Mouse (Mus musculus) testis, adult 2 months (tissue): Measurements from ENCODE around the gene Prdm2.

ENCODE experiments used
- CTCF ChIP-seq: fragments of 200-500 bp; IDR thresholded peaks from 2 replicates; pipeline ENCODE4 v1.5.1; 2012; ENCODE audit warnings: low read depth, mild to moderate bottlenecking, inconsistent platforms, low read length, moderate library complexity; ENCODE audit not compliant: control insufficient read depth, insufficient read depth, insufficient replicate concordance
- POLR2A ChIP-seq: fragments of 200-500 bp; IDR thresholded peaks from 2 replicates; pipeline ENCODE4 v1.6.1; 2012; ENCODE audit warnings: low read depth, mild to moderate bottlenecking, inconsistent platforms, low read length, moderate library complexity; ENCODE audit not compliant: control insufficient read depth

DNA sequence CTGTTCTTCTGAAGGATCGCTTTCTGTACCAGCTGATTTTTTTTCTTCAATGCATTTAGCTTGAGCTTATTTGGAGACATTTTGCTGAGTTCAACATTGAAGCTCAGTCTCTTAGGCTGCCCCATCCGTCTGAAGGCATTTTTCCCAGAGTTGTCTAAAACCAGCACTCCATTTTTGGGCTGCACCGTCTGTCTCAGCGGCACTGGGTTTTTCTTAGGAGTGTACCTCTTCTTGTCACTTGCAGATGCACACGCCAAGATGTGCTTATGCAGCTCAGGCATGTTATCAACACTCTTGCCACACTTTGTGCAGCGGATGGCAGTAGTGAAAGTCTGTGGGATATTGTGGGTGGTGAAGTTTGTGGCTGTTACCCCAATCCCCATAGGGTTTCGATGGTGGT, 80.4 kb downstream of the Prdm2 start:
- TF ChIP-seq CTCF: no peak
- TF ChIP-seq POLR2A: no peak
